Mouse (Mus musculus) heart, postnatal 0 days (tissue): ENCODE data around the gene Gbx2. TPM values are rescaled to one million over a fixed set of nuclear protein-coding genes. Genes with fewer than 3 reads are reported as not detected.

Source experiments
- ATAC-seq: fragments of 200-750 bp; cut with Nextera tagmentation; 2 replicates; pipeline ENCODE4 v1.8.0; 2017; ENCODE audit warnings: low read depth, moderate number of reproducible peaks, moderate library complexity; ENCODE audit not compliant: insufficient read depth
- DNase-seq: peaks from one replicate; pipeline ENCODE4 v3.0.0-alpha.2; 2016; ENCODE audit warnings: low spot score
- H3K27ac ChIP-seq: fragments of 300-500 bp; sonication (generic); 2 replicates; pipeline ENCODE4 v1.5.1; 2014; ENCODE audit warnings: low read depth, mild to moderate bottlenecking
- H3K27me3 ChIP-seq: fragments of 300-500 bp; sonication (generic); 2 replicates; pipeline ENCODE4 v1.6.1; 2014; ENCODE audit warnings: low read length, mixed read lengths; ENCODE audit not compliant: control insufficient read depth, insufficient read depth
- H3K36me3 ChIP-seq: fragments of 300-500 bp; sonication (generic); replicated peaks from 2 replicates; pipeline ENCODE4 v1.6.1; 2014; ENCODE audit warnings: low read length, mixed read lengths; ENCODE audit not compliant: control insufficient read depth, insufficient read depth
- H3K4me1 ChIP-seq: fragments of 300-500 bp; sonication (generic); 2 replicates; pipeline ENCODE4 v1.6.1; 2014; ENCODE audit warnings: antibody characterized with exemption; ENCODE audit not compliant: control insufficient read depth, insufficient read depth
- H3K4me2 ChIP-seq: fragments of 300-500 bp; sonication (generic); 2 replicates; pipeline ENCODE4 v1.6.1; 2014; ENCODE audit warnings: low read depth, mild to moderate bottlenecking, low read length, moderate library complexity
- H3K4me3 ChIP-seq: fragments of 300-500 bp; sonication (generic); 2 replicates; pipeline ENCODE4 v1.5.1; 2014; ENCODE audit warnings: low read depth, low read length
- H3K9ac ChIP-seq: fragments of 300-500 bp; sonication (generic); replicated peaks from 2 replicates; pipeline ENCODE4 v1.6.1; 2014; ENCODE audit warnings: low read depth, low read length, mixed read lengths
- H3K9me3 ChIP-seq: fragments of 300-500 bp; sonication (generic); replicated peaks from 2 replicates; pipeline ENCODE4 v1.6.1; 2016; ENCODE audit warnings: low read length; ENCODE audit not compliant: control insufficient read depth
- CTCF ChIP-seq: IDR thresholded peaks from 2 replicates; pipeline ENCODE4 v1.5.1; 2016; ENCODE audit warnings: antibody characterized with exemption, control low read depth, low read depth
- EP300 ChIP-seq: IDR thresholded peaks from 2 replicates; pipeline ENCODE4 v1.6.1; 2016; ENCODE audit warnings: antibody characterized with exemption, low read depth
- WGBS: fragments of 180-500 bp; shearing (Covaris S2); extraction: QIAGEN DNeasy Blood & Tissue Kit; methylation state at CpG from one replicate; pipeline ENCODE4 v1.1.7; 2014; 5-methylcytosine and 5-hydroxymethylcytosine counted together
- polyA plus RNA-seq: library from polyadenylated mRNA; unstranded; fragments of >200 nt; fragmentation: Nextera tagmentation; extraction: Ambion mirVana; gene quantifications from 2 replicates; pipeline ENCODE4 v1.2.1, GENCODE M21; 2015
- total RNA-seq: library from RNA; depleted of rRNA; stranded (reverse); fragments of >200 nt; gene quantifications from 2 replicates; pipeline ENCODE4 v1.2.3, GENCODE M21; 2014; ENCODE audit warnings: low replicate concordance

Gbx2 gene
- total and polyA plus RNA-seq, 2 experiments from 2014 or later = not detected

DNA sequence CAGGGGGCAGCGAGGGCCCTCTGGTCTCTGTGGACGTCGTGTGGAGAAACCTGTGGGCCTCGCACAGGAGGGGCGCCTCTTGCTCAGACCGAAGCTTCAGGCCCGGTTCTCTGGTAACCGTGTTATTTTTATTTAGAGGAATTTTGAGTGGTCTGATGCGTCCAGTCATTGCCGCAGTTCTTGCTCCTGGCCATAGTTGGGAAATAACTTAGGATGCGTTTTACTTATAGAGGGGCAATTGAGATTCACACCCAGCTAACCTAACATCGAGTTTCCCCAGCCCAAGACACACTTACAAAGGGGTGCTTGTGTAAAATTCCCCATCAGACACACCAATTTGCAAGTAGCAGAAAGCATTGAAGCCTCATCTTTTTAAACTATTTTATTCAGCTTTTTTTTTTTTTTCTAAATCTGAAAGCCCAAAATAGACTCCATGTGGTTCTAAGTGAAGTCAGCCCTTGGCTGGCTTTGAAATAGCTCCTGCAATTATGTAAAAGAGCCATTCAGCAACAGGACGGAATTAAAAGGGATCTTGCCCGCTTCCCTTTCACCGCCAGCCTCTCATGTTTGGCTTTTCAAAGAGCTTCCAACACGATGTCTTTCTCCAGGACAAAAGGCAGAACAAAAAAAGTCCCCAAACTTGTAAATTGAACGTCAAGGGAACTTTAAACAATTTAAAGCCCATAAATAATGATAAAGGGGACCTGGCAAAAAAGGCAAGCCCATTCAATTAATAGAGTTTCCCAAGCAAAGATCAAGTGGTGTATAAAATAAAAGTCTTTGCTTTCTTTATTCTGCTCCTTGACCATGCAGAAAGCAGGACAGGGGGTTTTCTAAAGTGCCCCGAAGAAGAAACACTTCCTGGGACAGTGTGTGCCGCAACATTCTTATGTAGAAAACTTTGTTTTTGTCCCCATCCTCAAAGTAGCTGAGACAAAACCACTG is 3.6 kb upstream of the Gbx2 start:
- Histone ChIP-seq H3K4me3 (no peak overlapping the region), H3K27me3 (peaks cover 98% of the 10 kb centered on the region), H3K9ac (no peak overlapping the region), H3K9me3 (no peaks in the 10 kb centered on the region), H3K4me2 (no peak overlapping the region), H3K27ac (no peak overlapping the region), H3K36me3 (no peaks in the 10 kb centered on the region), H3K4me1 (peaks cover 10% of the 10 kb centered on the region; the same call in 1 of the 2 replicates)
- DNase-seq (no peak), ATAC-seq (no peak)
- WGBS = 11% methylated on average over 19 of the region's 19 CpGs
- TF ChIP-seq CTCF (no peak), EP300 (no peak)

DNA sequence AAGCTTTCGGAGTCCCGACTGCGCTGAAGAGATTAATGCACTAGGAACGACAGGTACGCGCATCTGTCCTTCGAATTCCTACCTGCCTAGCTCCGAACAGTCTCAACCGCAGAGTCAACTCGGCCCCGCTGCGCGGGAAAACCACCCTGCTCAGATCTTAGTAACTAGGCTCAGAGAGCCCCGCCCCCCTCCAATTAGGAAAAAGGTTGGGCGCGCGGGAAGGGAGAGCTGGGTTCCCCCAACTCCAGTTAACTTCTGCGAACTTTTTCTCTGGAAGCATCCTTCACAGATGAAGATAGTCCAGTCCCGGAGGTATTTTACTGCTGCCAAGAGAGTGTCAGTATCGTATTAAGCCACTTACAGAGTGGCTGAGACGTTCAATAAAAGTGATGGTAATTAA is 2.8 kb upstream of the Gbx2 start:
- WGBS = 4% methylated on average over 21 of the region's 21 CpGs
- H3K36me3 ChIP-seq = no peaks in the 10 kb centered on the region
- no peak overlapping the region for H3K27ac ChIP-seq
- no peaks in the 10 kb centered on the region for H3K9me3 ChIP-seq
- H3K9ac ChIP-seq = no peak overlapping the region
- H3K27me3 ChIP-seq = peaks cover 98% of the 10 kb centered on the region
- H3K4me3 ChIP-seq = no peak overlapping the region
- peaks cover 10% of the 10 kb centered on the region; the same call in 1 of the 2 replicates for H3K4me1 ChIP-seq
- TF ChIP-seq EP300 = no peak
- TF ChIP-seq CTCF = no peak
- H3K4me2 ChIP-seq = no peak overlapping the region
- ATAC-seq (no peak), DNase-seq (no peak)

DNA sequence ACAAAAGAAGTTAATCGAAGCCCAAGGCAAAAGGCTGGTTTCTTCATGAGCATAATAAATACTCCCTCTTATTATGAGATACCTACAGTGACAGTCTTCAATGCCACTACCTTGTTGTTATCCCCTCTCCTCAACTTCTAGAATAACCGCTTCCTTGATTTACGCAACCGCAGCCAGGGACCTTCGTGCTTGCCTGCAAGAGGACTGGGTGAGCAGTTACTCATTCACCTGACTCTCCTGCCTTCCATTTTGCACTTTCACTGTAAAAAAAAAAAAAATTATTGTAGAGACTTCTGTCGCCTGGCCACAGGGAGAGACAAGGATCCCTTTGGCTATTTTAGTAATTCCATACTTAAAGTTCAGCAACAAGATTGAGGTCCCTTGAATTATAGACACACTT is 2.0 kb upstream of the Gbx2 start:
- H3K9ac ChIP-seq = no peak overlapping the region
- H3K4me1 ChIP-seq = peaks cover 10% of the 10 kb centered on the region; the same call in 1 of the 2 replicates
- H3K27me3 ChIP-seq = peaks cover 99% of the 10 kb centered on the region
- no peak overlapping the region for H3K27ac ChIP-seq
- no peak for DNase-seq
- no peak for ATAC-seq
- no peak for TF ChIP-seq EP300
- H3K36me3 ChIP-seq = no peaks in the 10 kb centered on the region
- no peaks in the 10 kb centered on the region for H3K9me3 ChIP-seq
- no peak overlapping the region for H3K4me2 ChIP-seq
- H3K4me3 ChIP-seq = no peak overlapping the region
- WGBS = 13% methylated on average over 6 of the region's 6 CpGs

DNA sequence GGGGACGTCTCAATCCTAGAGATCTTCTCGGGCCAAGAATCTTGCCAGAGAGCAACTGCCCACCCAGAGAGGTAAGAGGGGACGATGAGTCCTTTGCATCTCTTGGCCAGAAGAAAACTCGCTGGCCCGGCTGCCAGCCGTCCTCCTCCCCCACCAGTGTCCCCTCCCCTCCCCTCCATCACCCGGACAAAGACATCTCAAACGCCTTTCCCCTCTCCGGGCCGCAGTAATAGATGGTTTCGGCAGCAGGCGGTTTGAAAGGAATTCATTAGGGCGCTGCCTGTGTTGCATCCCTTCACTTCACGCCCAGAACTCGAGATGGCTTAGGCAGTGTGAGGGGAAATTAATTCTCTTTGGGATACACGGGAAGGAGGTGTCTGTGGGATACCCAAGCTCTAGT is 1.6 kb upstream of the Gbx2 start:
- no peak for TF ChIP-seq EP300
- no peak for TF ChIP-seq CTCF
- Histone ChIP-seq H3K9ac (no peak overlapping the region), H3K36me3 (no peaks in the 10 kb centered on the region), H3K9me3 (no peaks in the 10 kb centered on the region), H3K4me2 (no peak overlapping the region), H3K4me3 (no peak overlapping the region), H3K27me3 (peaks cover 99% of the 10 kb centered on the region), H3K27ac (no peak overlapping the region), H3K4me1 (peaks cover 11% of the 10 kb centered on the region; the same call in 1 of the 2 replicates)
- ATAC-seq = no peak
- no peak for DNase-seq
- WGBS = 4% methylated on average over 16 of the region's 16 CpGs

DNA sequence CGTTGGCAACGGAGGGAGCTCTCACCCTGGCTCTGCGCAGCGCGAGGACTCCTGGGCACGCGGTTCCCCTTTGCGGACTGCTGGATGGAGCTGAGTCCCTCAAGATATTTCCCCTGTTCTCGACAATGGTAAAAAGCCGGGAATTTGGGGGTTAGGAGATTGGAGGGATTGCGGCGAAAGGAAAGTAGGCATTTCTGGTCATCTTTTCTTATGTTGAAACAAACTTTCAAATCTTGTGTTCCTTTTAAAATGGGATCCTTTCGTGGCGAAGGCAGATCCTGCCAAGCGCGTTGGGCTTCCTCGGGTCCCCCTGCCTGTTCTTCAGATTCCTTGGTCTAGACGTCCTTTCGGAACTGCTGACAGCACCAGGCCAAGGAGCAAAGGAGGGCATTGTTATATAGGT is 1.0 kb upstream of the Gbx2 start:
- H3K36me3 ChIP-seq = no peaks in the 10 kb centered on the region
- WGBS = 8% methylated on average over 19 of the region's 19 CpGs
- H3K4me2 ChIP-seq = no peak overlapping the region
- H3K27ac ChIP-seq = no peak overlapping the region
- no peak for TF ChIP-seq CTCF
- no peak for TF ChIP-seq EP300
- no peak overlapping the region; the same call in 1 of the 2 replicates for H3K4me3 ChIP-seq
- H3K9ac ChIP-seq = no peak overlapping the region
- H3K9me3 ChIP-seq = no peaks in the 10 kb centered on the region
- DNase-seq (no peak), ATAC-seq (no peak)
- H3K27me3 ChIP-seq = peaks cover 99% of the 10 kb centered on the region
- peaks cover 16% of the 10 kb centered on the region; the same call in 1 of the 2 replicates for H3K4me1 ChIP-seq
